Mouse (Mus musculus): Measurements from ENCODE around the gene Fam49a. TPM values are rescaled to one million over a fixed set of nuclear protein-coding genes. Genes with fewer than 3 reads are reported as not detected.
A peak's percentile ranks its signal among the peaks of the same experiment; 100 is the strongest.

Fam49a gene
- polyA plus RNA-seq, 2 experiments: 4.6 to 11.3 TPM

- no peak overlapping the region for H3K4me3 ChIP-seq (replicated peaks; ENCODE audit: low read length)
- TF ChIP-seq POLR2A (IDR thresholded peaks at IDR 0.05; ENCODE audit: borderline replicate concordance, extremely low read depth, insufficient read depth, insufficient read length): no peak
- H3K27me3 ChIP-seq (ENCODE audit: control insufficient read depth, insufficient read depth, low read length): no peaks in the 10 kb centered on the region
- no peaks in the 10 kb centered on the region for H3K36me3 ChIP-seq (ENCODE audit: control insufficient read depth, insufficient read depth, low read length)
- H3K4me1 ChIP-seq (ENCODE audit: control insufficient read depth, insufficient read depth, low read length): no peaks in the 10 kb centered on the region
- H3K9me3 ChIP-seq (ENCODE audit: control insufficient read depth, low read length): no peaks in the 10 kb centered on the region
- ATAC-seq (ENCODE audit: low FRiP score, low read depth) (no peak), DNase-seq (ENCODE audit: low spot score) (no peak)
- H3K9ac ChIP-seq (ENCODE audit: low read depth, low read length, severe bottlenecking): no peak overlapping the region
- H3K4me2 ChIP-seq (replicated peaks; ENCODE audit: low read depth, low read length, severe bottlenecking): no peak overlapping the region
- H3K27ac ChIP-seq (replicated peaks; ENCODE audit: low read depth, low read length): no peak overlapping the region
These were observed 51.5 kb downstream of the Fam49a start for GRCm38 (mm10) chr12:12313437-12313836.

- no peak overlapping the region for H3K4me3 ChIP-seq (replicated peaks; ENCODE audit: low read length)
- no peak for DNase-seq (ENCODE audit: low spot score)
- no peak overlapping the region for H3K27ac ChIP-seq (replicated peaks; ENCODE audit: low read depth, low read length)
- 67% methylated on average over 4 of the region's 4 CpGs for WGBS
- no peaks in the 10 kb centered on the region for H3K36me3 ChIP-seq (ENCODE audit: control insufficient read depth, insufficient read depth, low read length)
- H3K4me1 ChIP-seq (ENCODE audit: control insufficient read depth, insufficient read depth, low read length): no peaks in the 10 kb centered on the region
- no peak overlapping the region for H3K4me2 ChIP-seq (replicated peaks; ENCODE audit: low read depth, low read length, severe bottlenecking)
- no peaks in the 10 kb centered on the region for H3K9me3 ChIP-seq (ENCODE audit: control insufficient read depth, low read length)
- no peaks in the 10 kb centered on the region for H3K27me3 ChIP-seq (ENCODE audit: control insufficient read depth, insufficient read depth, low read length)
- H3K9ac ChIP-seq (ENCODE audit: low read depth, low read length, severe bottlenecking): no peak overlapping the region
- ATAC-seq (ENCODE audit: low FRiP score, low read depth): no peak
- no peak for TF ChIP-seq POLR2A (IDR thresholded peaks at IDR 0.05; ENCODE audit: borderline replicate concordance, extremely low read depth, insufficient read depth, insufficient read length)
These were observed 52.0 kb downstream of the Fam49a start for GRCm38 (mm10) chr12:12313919-12314318.

GRCm38 (mm10) chr12:12314326-12314725 is 52.4 kb downstream of the Fam49a start:
- ATAC-seq (ENCODE audit: low FRiP score, low read depth) (no peak), DNase-seq (ENCODE audit: low spot score) (no peak)
- Histone ChIP-seq H3K4me3 (replicated peaks; ENCODE audit: low read length) (no peak overlapping the region), H3K9ac (ENCODE audit: low read depth, low read length, severe bottlenecking) (no peak overlapping the region), H3K4me1 (ENCODE audit: control insufficient read depth, insufficient read depth, low read length) (no peaks in the 10 kb centered on the region), H3K9me3 (ENCODE audit: control insufficient read depth, low read length) (no peaks in the 10 kb centered on the region), H3K27ac (replicated peaks; ENCODE audit: low read depth, low read length) (no peak overlapping the region), H3K4me2 (replicated peaks; ENCODE audit: low read depth, low read length, severe bottlenecking) (no peak overlapping the region), H3K36me3 (ENCODE audit: control insufficient read depth, insufficient read depth, low read length) (no peaks in the 10 kb centered on the region), H3K27me3 (ENCODE audit: control insufficient read depth, insufficient read depth, low read length) (no peaks in the 10 kb centered on the region)
- no peak for TF ChIP-seq POLR2A (IDR thresholded peaks at IDR 0.05; ENCODE audit: borderline replicate concordance, extremely low read depth, insufficient read depth, insufficient read length)
- WGBS: 72% methylated on average over 8 of the region's 8 CpGs

GRCm38 (mm10) chr12:12315011-12315410 is 53.1 kb downstream of the Fam49a start:
- H3K4me3 ChIP-seq (replicated peaks; ENCODE audit: low read length): no peak overlapping the region
- TF ChIP-seq POLR2A (IDR thresholded peaks at IDR 0.05; ENCODE audit: borderline replicate concordance, extremely low read depth, insufficient read depth, insufficient read length): no peak
- no peaks in the 10 kb centered on the region for H3K4me1 ChIP-seq (ENCODE audit: control insufficient read depth, insufficient read depth, low read length)
- H3K27me3 ChIP-seq (ENCODE audit: control insufficient read depth, insufficient read depth, low read length): no peaks in the 10 kb centered on the region
- 44% methylated on average over 5 of the region's 5 CpGs for WGBS
- H3K27ac ChIP-seq (replicated peaks; ENCODE audit: low read depth, low read length): no peak overlapping the region
- no peaks in the 10 kb centered on the region for H3K36me3 ChIP-seq (ENCODE audit: control insufficient read depth, insufficient read depth, low read length)
- peak; percentile 24; the same call in 1 of the 2 replicates for ATAC-seq (ENCODE audit: low FRiP score, low read depth)
- no peak overlapping the region for H3K9ac ChIP-seq (ENCODE audit: low read depth, low read length, severe bottlenecking)
- DNase-seq (ENCODE audit: low spot score): no peak
- H3K9me3 ChIP-seq (ENCODE audit: control insufficient read depth, low read length): no peaks in the 10 kb centered on the region
- H3K4me2 ChIP-seq (replicated peaks; ENCODE audit: low read depth, low read length, severe bottlenecking): no peak overlapping the region

GRCm38 (mm10) chr12:12316956-12317355 is 55.0 kb downstream of the Fam49a start:
- H3K27ac ChIP-seq (replicated peaks; ENCODE audit: low read depth, low read length): no peak overlapping the region
- DNase-seq (ENCODE audit: low spot score) (no peak), ATAC-seq (ENCODE audit: low FRiP score, low read depth) (no peak)
- no peaks in the 10 kb centered on the region for H3K9me3 ChIP-seq (ENCODE audit: control insufficient read depth, low read length)
- no peaks in the 10 kb centered on the region for H3K4me1 ChIP-seq (ENCODE audit: control insufficient read depth, insufficient read depth, low read length)
- H3K4me2 ChIP-seq (replicated peaks; ENCODE audit: low read depth, low read length, severe bottlenecking): no peak overlapping the region
- H3K27me3 ChIP-seq (ENCODE audit: control insufficient read depth, insufficient read depth, low read length): no peaks in the 10 kb centered on the region
- TF ChIP-seq POLR2A (IDR thresholded peaks at IDR 0.05; ENCODE audit: borderline replicate concordance, extremely low read depth, insufficient read depth, insufficient read length): no peak
- H3K9ac ChIP-seq (ENCODE audit: low read depth, low read length, severe bottlenecking): no peak overlapping the region
- WGBS: 60% methylated on average over 6 of the region's 6 CpGs
- no peak overlapping the region for H3K4me3 ChIP-seq (replicated peaks; ENCODE audit: low read length)
- H3K36me3 ChIP-seq (ENCODE audit: control insufficient read depth, insufficient read depth, low read length): no peaks in the 10 kb centered on the region

- Histone ChIP-seq H3K4me1 (ENCODE audit: control insufficient read depth, insufficient read depth, low read length) (no peaks in the 10 kb centered on the region), H3K9ac (ENCODE audit: low read depth, low read length, severe bottlenecking) (no peak overlapping the region), H3K4me3 (replicated peaks; ENCODE audit: low read length) (no peak overlapping the region), H3K27ac (replicated peaks; ENCODE audit: low read depth, low read length) (no peak overlapping the region), H3K27me3 (ENCODE audit: control insufficient read depth, insufficient read depth, low read length) (no peaks in the 10 kb centered on the region), H3K36me3 (ENCODE audit: control insufficient read depth, insufficient read depth, low read length) (no peaks in the 10 kb centered on the region), H3K9me3 (ENCODE audit: control insufficient read depth, low read length) (no peaks in the 10 kb centered on the region), H3K4me2 (replicated peaks; ENCODE audit: low read depth, low read length, severe bottlenecking) (no peak overlapping the region)
- 88% methylated on average over 7 of the region's 7 CpGs for WGBS
- ATAC-seq (ENCODE audit: low FRiP score, low read depth) (no peak), DNase-seq (ENCODE audit: low spot score) (no peak)
- TF ChIP-seq POLR2A (IDR thresholded peaks at IDR 0.05; ENCODE audit: borderline replicate concordance, extremely low read depth, insufficient read depth, insufficient read length): no peak
These were observed 55.7 kb downstream of the Fam49a start for GRCm38 (mm10) chr12:12317606-12318005.
